Mouse (Mus musculus) adrenal gland, postnatal 10 days (tissue): ENCODE data around the gene Zdhhc1. TPM values are rescaled to one million over a fixed set of nuclear protein-coding genes. Genes with fewer than 3 reads are reported as not detected.

Experiments used
- DNase-seq: peaks from one replicate; pipeline ENCODE4 v3.0.0; 2021; ENCODE audit warnings: mixed read lengths
- total RNA-seq, 2 experiments: library from RNA; stranded (reverse); gene quantifications; 2 replicates each; pipeline ENCODE4 v1.2.3; 2021

The Zdhhc1 gene
- total RNA-seq, 2 experiments from 2014 or later = 15.1 to 18.4 TPM

- DNase-seq = no peak
Measured at GRCm38 (mm10) chr8:105517346-105517745, 20.6 kb upstream of the Zdhhc1 start.

- peak; percentile 85 for DNase-seq
Measured at GRCm38 (mm10) chr8:105516018-105516645, 19.4 kb upstream of the Zdhhc1 start.

GRCm38 (mm10) chr8:105514656-105515055 is 18.0 kb upstream of the Zdhhc1 start:
- DNase-seq = peak; percentile 70

GRCm38 (mm10) chr8:105514194-105514593 is 17.5 kb upstream of the Zdhhc1 start:
- no peak for DNase-seq

- no peak for DNase-seq
Measured at GRCm38 (mm10) chr8:105509997-105510735, 13.5 kb upstream of the Zdhhc1 start.

- no peak for DNase-seq
Measured at GRCm38 (mm10) chr8:105508758-105509157, 12.1 kb upstream of the Zdhhc1 start.

GRCm38 (mm10) chr8:105506977-105507376 is 10.3 kb upstream of the Zdhhc1 start:
- DNase-seq = no peak

GRCm38 (mm10) chr8:105504617-105505016 is 7.9 kb upstream of the Zdhhc1 start:
- DNase-seq = no peak

GRCm38 (mm10) chr8:105499787-105500186 is 3.1 kb upstream of the Zdhhc1 start:
- DNase-seq = no peak

- no peak for DNase-seq
Measured at GRCm38 (mm10) chr8:105495350-105496302, 1.1 kb downstream of the Zdhhc1 start.

GRCm38 (mm10) chr8:105494566-105494965 is 2.1 kb downstream of the Zdhhc1 start:
- no peak for DNase-seq

- no peak for DNase-seq
Measured at GRCm38 (mm10) chr8:105493495-105493894, 3.2 kb downstream of the Zdhhc1 start.

- DNase-seq = no peak
Measured at GRCm38 (mm10) chr8:105489281-105489680, 7.4 kb downstream of the Zdhhc1 start.

GRCm38 (mm10) chr8:105488082-105488481 is 8.6 kb downstream of the Zdhhc1 start:
- no peak for DNase-seq

GRCm38 (mm10) chr8:105484392-105484791 is 12.3 kb downstream of the Zdhhc1 start:
- DNase-seq = peak; percentile 67

GRCm38 (mm10) chr8:105484030-105484368 is 12.7 kb downstream of the Zdhhc1 start:
- DNase-seq = no peak

- peak; percentile 62 for DNase-seq
Measured at GRCm38 (mm10) chr8:105483212-105484029, 13.3 kb downstream of the Zdhhc1 start.

- no peak for DNase-seq
Measured at GRCm38 (mm10) chr8:105482123-105482522, 14.6 kb downstream of the Zdhhc1 start.

GRCm38 (mm10) chr8:105481453-105481852 is 15.2 kb downstream of the Zdhhc1 start:
- DNase-seq = peak; percentile 58

- DNase-seq = no peak
Measured at GRCm38 (mm10) chr8:105481013-105481412, 15.7 kb downstream of the Zdhhc1 start.

- DNase-seq = no peak
Measured at GRCm38 (mm10) chr8:105477792-105478191, 18.9 kb downstream of the Zdhhc1 start.
